Mouse (Mus musculus) inflammation-experienced regulatory T-cells, adult 16 weeks (primary cell): ENCODE measurements around the gene Grk3. TPM values are rescaled to one million over a fixed set of nuclear protein-coding genes. Genes with fewer than 3 reads are reported as not detected.

Experiments used
- polyA plus RNA-seq: library from polyadenylated mRNA; unstranded; fragments of 100-300 nt; shearing (Covaris generic); gene quantifications from one replicate; pipeline ENCODE4 v1.2.1, GENCODE M21; 2017

The Grk3 gene
- polyA plus RNA-seq: 0.34 TPM

DNA sequence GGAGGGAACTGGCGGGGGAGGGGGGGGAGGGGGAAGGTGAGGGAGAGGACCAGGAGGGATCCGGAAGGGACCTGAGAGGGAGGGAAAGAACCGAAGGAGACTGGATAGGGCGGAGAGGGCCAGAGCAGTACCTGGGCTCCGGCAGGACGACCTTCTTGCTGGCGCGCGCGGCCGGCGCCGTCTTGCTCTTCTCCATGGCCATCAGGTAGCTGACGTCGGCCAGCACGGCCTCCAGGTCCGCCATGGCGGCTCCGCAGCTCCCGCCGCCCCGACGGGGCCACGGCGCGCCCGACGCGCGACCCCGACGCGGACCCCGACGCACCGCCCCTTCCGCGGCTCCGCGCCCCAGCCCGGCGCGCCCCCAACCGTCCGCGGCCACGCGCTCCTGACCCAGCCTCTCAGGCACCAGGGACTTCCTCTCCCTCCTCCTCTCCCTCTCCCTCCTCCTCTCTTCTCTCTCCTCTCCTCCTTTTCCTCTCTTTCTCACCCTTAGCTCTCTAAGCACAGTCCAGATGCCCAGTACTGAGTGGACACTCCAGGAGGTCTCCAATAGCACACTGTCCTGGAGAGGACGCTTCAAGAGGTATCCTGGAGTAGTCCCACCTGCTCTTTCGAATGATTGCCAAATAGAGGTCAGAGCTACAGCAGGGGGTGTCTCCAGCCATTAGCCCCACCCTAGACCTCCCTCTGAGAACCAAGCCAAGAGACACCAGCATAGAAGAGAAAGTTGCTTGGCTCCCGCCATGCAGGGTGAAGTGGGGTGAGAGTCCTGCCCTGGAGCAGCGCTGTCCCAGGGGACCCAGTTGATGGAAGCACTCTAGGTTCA, at the start of gene Grk3:
Gene Grk3 (minus strand): TSS at position 556 of the 826 bp plus-strand sequence.

DNA sequence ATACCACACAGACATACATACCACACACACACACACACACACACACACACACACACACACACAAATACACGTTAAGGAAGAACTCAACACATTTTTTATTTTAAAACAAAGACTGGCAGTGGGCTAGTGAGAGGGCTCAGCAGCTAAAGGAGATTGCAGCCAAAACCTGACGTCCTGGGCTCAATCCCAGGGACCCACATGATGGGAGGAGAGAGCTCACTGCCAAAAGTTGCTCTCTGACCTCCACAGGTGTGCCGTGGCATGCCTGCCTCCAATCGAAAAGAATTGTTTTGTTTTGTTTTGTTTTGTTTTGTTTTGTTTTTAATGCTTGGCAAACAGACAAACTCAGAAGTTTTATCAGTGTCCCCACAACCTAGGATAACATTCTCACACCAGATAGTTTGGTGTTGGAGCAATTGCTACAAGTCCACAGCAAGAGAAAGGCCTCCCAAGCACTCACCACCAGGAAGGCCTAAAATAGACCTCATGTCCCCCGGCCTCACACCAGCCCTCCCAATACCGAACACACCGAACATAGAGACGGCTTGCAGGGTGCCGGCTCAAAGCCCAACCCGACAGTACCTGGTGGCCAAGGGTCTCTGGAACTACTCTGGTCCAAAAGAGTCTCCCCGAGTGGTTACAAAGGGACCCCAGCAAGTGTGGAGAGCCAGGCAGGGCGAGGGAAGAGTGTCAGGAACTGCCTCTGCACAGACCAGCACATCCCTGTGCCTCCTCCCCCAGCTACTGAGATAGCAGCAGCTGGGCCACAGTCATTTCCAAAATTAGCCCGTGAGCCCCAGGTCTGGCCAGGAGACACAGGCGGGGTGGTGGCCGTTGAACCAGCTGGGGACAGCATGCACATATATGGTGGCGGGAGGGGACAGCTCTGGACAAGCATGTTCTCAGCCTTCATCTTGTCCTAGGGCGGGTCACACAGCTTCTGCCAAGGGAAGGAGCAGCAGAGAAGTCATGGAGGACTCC, 119.6 kb downstream of the Grk3 start, which contains the start of gene Myo18b:
Gene Myo18b (minus strand): TSS at position 689 of the 981 bp plus-strand sequence.

Other genes with a start within 250 kb of the Grk3 start
- gene Myo18b, start 119.4 kb downstream of the Grk3 start, polyA plus RNA-seq: not detected
- not detected for gene Crybb2, start 54.3 kb upstream of the Grk3 start, polyA plus RNA-seq
- not detected for gene Crybb3, start 65.8 kb upstream of the Grk3 start, polyA plus RNA-seq
- gene 2900026A02Rik, start 205.4 kb upstream of the Grk3 start, polyA plus RNA-seq: 6.9 TPM
- gene Tmem211, start 211.1 kb upstream of the Grk3 start, polyA plus RNA-seq: not detected